Mouse (Mus musculus) liver, postnatal 0 days (tissue): ENCODE data around the gene Slc2a13. TPM values are rescaled to one million over a fixed set of nuclear protein-coding genes. Genes with fewer than 3 reads are reported as not detected.

Experiments
- ATAC-seq: fragments of 200-750 bp; cut with Nextera tagmentation; 2 replicates; pipeline ENCODE4 v1.8.0; 2017; ENCODE audit warnings: mild to moderate bottlenecking, moderate library complexity
- DNase-seq: peaks from one replicate; pipeline ENCODE4 v3.0.0-alpha.2; 2016
- H3K27ac ChIP-seq: fragments of 300-500 bp; sonication (generic); 2 replicates; pipeline ENCODE4 v1.5.1; 2014; ENCODE audit warnings: antibody characterized with exemption, moderate library complexity, mild to moderate bottlenecking, low read depth
- H3K27me3 ChIP-seq: fragments of 300-500 bp; sonication (generic); 2 replicates; pipeline ENCODE4 v1.6.1; 2014; ENCODE audit warnings: low read length, control low read depth, mixed read lengths; ENCODE audit not compliant: insufficient read depth
- H3K36me3 ChIP-seq: fragments of 300-500 bp; sonication (generic); replicated peaks from 2 replicates; pipeline ENCODE4 v1.6.1; 2014; ENCODE audit warnings: mild to moderate bottlenecking, control low read depth, low read length, moderate library complexity, mixed read lengths; ENCODE audit not compliant: insufficient read depth
- H3K4me1 ChIP-seq: fragments of 300-500 bp; sonication (generic); 2 replicates; pipeline ENCODE4 v1.6.1; 2014; ENCODE audit warnings: antibody characterized with exemption, mild to moderate bottlenecking, control low read depth; ENCODE audit not compliant: insufficient read depth
- H3K4me2 ChIP-seq: fragments of 300-500 bp; sonication (generic); 2 replicates; pipeline ENCODE4 v1.6.1; 2014; ENCODE audit warnings: low read depth, mild to moderate bottlenecking, low read length, moderate library complexity, mixed read lengths
- H3K4me3 ChIP-seq: fragments of 300-500 bp; sonication (generic); 2 replicates; pipeline ENCODE4 v1.5.1; 2014; ENCODE audit warnings: low read depth, low read length
- H3K9ac ChIP-seq: fragments of 300-500 bp; sonication (generic); replicated peaks from 2 replicates; pipeline ENCODE4 v1.6.1; 2014; ENCODE audit warnings: mild to moderate bottlenecking, moderate library complexity
- H3K9me3 ChIP-seq: fragments of 300-500 bp; sonication (generic); 2 replicates; pipeline ENCODE4 v1.6.1; 2016; ENCODE audit warnings: mild to moderate bottlenecking, control low read depth, low read length, mixed read lengths
- CTCF ChIP-seq: sonication (generic); IDR thresholded peaks from 2 replicates; pipeline ENCODE4 v1.5.1; 2016; ENCODE audit warnings: antibody characterized with exemption, low read depth
- EP300 ChIP-seq: IDR thresholded peaks from 2 replicates; pipeline ENCODE4 v1.6.1; 2016; ENCODE audit warnings: antibody characterized with exemption, low read depth, mild to moderate bottlenecking
- WGBS: fragments of 180-500 bp; shearing (Covaris S2); extraction: QIAGEN DNeasy Blood & Tissue Kit; methylation state at CpG from one replicate; pipeline ENCODE4 v1.1.7; 2014; ENCODE audit not compliant: insufficient replicate concordance; 5-methylcytosine and 5-hydroxymethylcytosine counted together
- polyA plus RNA-seq: library from polyadenylated mRNA; unstranded; fragments of >200 nt; fragmentation: Nextera tagmentation; extraction: Ambion mirVana; gene quantifications from 2 replicates; pipeline ENCODE4 v1.2.1, GENCODE M21; 2015

The Slc2a13 gene
- polyA plus RNA-seq, 1 experiment from 2014 or later, result 0.06 TPM

GRCm38 (mm10) chr15:91565025-91565605 lies 7.9 kb downstream of the Slc2a13 start:
- Histone ChIP-seq H3K4me2 (no peak overlapping the region), H3K27ac (no peak overlapping the region), H3K36me3 (no peaks in the 10 kb centered on the region), H3K4me3 (no peak overlapping the region), H3K9me3 (no peaks in the 10 kb centered on the region), H3K9ac (no peak overlapping the region), H3K4me1 (no peaks in the 10 kb centered on the region), H3K27me3 (no peaks in the 10 kb centered on the region)
- DNase-seq, result no peak
- no peak for ATAC-seq
- WGBS, result 77% methylated on average over 11 of the region's 11 CpGs
- no peak for TF ChIP-seq CTCF
- no peak for TF ChIP-seq EP300

GRCm38 (mm10) chr15:91561728-91562127 lies 11.3 kb downstream of the Slc2a13 start:
- H3K4me1 ChIP-seq, result no peaks in the 10 kb centered on the region
- DNase-seq, result no peak
- no peaks in the 10 kb centered on the region for H3K36me3 ChIP-seq
- 86% methylated on average over 6 of the region's 6 CpGs for WGBS
- no peaks in the 10 kb centered on the region for H3K27me3 ChIP-seq
- no peak overlapping the region for H3K4me3 ChIP-seq
- H3K9ac ChIP-seq, result no peak overlapping the region
- H3K4me2 ChIP-seq, result no peak overlapping the region
- no peak for TF ChIP-seq EP300
- H3K27ac ChIP-seq, result no peak overlapping the region
- ATAC-seq, result no peak
- no peaks in the 10 kb centered on the region for H3K9me3 ChIP-seq

GRCm38 (mm10) chr15:91555336-91555736 lies 17.7 kb downstream of the Slc2a13 start:
- H3K27me3 ChIP-seq, result no peaks in the 10 kb centered on the region
- no peak overlapping the region for H3K4me3 ChIP-seq
- H3K4me1 ChIP-seq, result no peaks in the 10 kb centered on the region
- H3K4me2 ChIP-seq, result no peak overlapping the region
- TF ChIP-seq CTCF (no peak), EP300 (no peak)
- WGBS, result 71% methylated on average over 6 of the region's 6 CpGs
- no peaks in the 10 kb centered on the region for H3K9me3 ChIP-seq
- ATAC-seq (no peak), DNase-seq (no peak)
- no peak overlapping the region for H3K27ac ChIP-seq
- H3K36me3 ChIP-seq, result no peaks in the 10 kb centered on the region
- H3K9ac ChIP-seq, result no peak overlapping the region

- H3K4me2 ChIP-seq, result no peak overlapping the region
- no peaks in the 10 kb centered on the region for H3K27me3 ChIP-seq
- ATAC-seq (no peak), DNase-seq (no peak)
- WGBS, result 68% methylated on average over 12 of the region's 12 CpGs
- H3K4me1 ChIP-seq, result no peaks in the 10 kb centered on the region
- no peaks in the 10 kb centered on the region for H3K9me3 ChIP-seq
- H3K36me3 ChIP-seq, result no peaks in the 10 kb centered on the region
- H3K4me3 ChIP-seq, result no peak overlapping the region
- H3K9ac ChIP-seq, result no peak overlapping the region
- H3K27ac ChIP-seq, result no peak overlapping the region
- TF ChIP-seq EP300 (no peak), CTCF (no peak)
Measured at GRCm38 (mm10) chr15:91548586-91549268, 24.3 kb downstream of the Slc2a13 start.

- 79% methylated on average over 4 of the region's 4 CpGs for WGBS
- no peak for TF ChIP-seq CTCF
- no peak for TF ChIP-seq EP300
- no peak overlapping the region for H3K4me2 ChIP-seq
- no peak overlapping the region for H3K9ac ChIP-seq
- no peak overlapping the region for H3K4me3 ChIP-seq
- H3K9me3 ChIP-seq, result no peaks in the 10 kb centered on the region
- H3K27me3 ChIP-seq, result no peaks in the 10 kb centered on the region
- DNase-seq (no peak), ATAC-seq (no peak)
- H3K27ac ChIP-seq, result no peak overlapping the region
- H3K36me3 ChIP-seq, result no peaks in the 10 kb centered on the region
- no peaks in the 10 kb centered on the region for H3K4me1 ChIP-seq
Measured at GRCm38 (mm10) chr15:91544586-91544985, 28.5 kb downstream of the Slc2a13 start.

- Histone ChIP-seq H3K27me3 (no peaks in the 10 kb centered on the region), H3K9ac (no peak overlapping the region), H3K4me3 (no peak overlapping the region), H3K4me1 (no peaks in the 10 kb centered on the region), H3K27ac (no peak overlapping the region), H3K4me2 (no peak overlapping the region), H3K36me3 (no peaks in the 10 kb centered on the region), H3K9me3 (no peaks in the 10 kb centered on the region)
- no peak for ATAC-seq
- no peak for DNase-seq
- no peak for TF ChIP-seq CTCF
- TF ChIP-seq EP300, result no peak
Measured at GRCm38 (mm10) chr15:91538439-91538838, 34.6 kb downstream of the Slc2a13 start.
